Mouse (Mus musculus) liver, adult 2 months (tissue): ENCODE measurements around the gene Pcgf5. TPM values are rescaled to one million over a fixed set of nuclear protein-coding genes. Genes with fewer than 3 reads are reported as not detected.

Source experiments
- DNase-seq: peaks from one replicate; pipeline ENCODE4 v3.0.0-alpha.2; 2011; ENCODE audit warnings: low read depth, low spot score; ENCODE audit errors: extremely low read depth
- H3K27ac ChIP-seq: fragments of 200-500 bp; replicated peaks from 2 replicates; pipeline ENCODE4 v1.5.1; 2012; ENCODE audit warnings: low read depth, mild to moderate bottlenecking, control low read depth, inconsistent platforms, low read length; ENCODE audit not compliant: insufficient read depth
- H3K27me3 ChIP-seq: fragments of 200-500 bp; 2 replicates; pipeline ENCODE4 v1.6.1; 2012; ENCODE audit warnings: mild to moderate bottlenecking, moderate library complexity, low read length, inconsistent platforms; ENCODE audit not compliant: control insufficient read depth, insufficient read depth
- H3K36me3 ChIP-seq: fragments of 200-500 bp; 2 replicates; pipeline ENCODE4 v1.6.1; 2012; ENCODE audit warnings: low read length, inconsistent platforms; ENCODE audit not compliant: control insufficient read depth, insufficient read depth
- H3K4me1 ChIP-seq: fragments of 200-500 bp; 2 replicates; pipeline ENCODE4 v1.6.1; 2011; ENCODE audit warnings: low read length; ENCODE audit not compliant: control insufficient read depth, insufficient read depth
- H3K4me3 ChIP-seq: fragments of 200-500 bp; 2 replicates; pipeline ENCODE4 v1.5.1; 2011; ENCODE audit warnings: low read depth, mild to moderate bottlenecking, control low read depth, low read length, moderate library complexity; ENCODE audit not compliant: insufficient read depth
- H3K79me2 ChIP-seq: fragments of 200-500 bp; 2 replicates; pipeline ENCODE4 v1.6.1; 2012; ENCODE audit warnings: inconsistent platforms, mild to moderate bottlenecking, low read length, moderate library complexity; ENCODE audit not compliant: control insufficient read depth, insufficient read depth
- H3K9ac ChIP-seq: fragments of 200-500 bp; 2 replicates; pipeline ENCODE4 v1.6.1; 2012; ENCODE audit warnings: low read depth, mild to moderate bottlenecking, control low read depth, inconsistent platforms, low read length
- CTCF ChIP-seq: fragments of 200-500 bp; IDR thresholded peaks from 2 replicates; pipeline ENCODE4 v1.5.1; 2011; ENCODE audit warnings: low read depth, low read length, control low read depth
- POLR2A ChIP-seq: fragments of 200-500 bp; IDR thresholded peaks from 2 replicates; pipeline ENCODE4 v1.6.1; 2011; ENCODE audit warnings: low read length, control low read depth; ENCODE audit not compliant: insufficient read depth; ENCODE audit errors: extremely low read depth
- WGBS: fragments of 180-500 bp; shearing (Covaris S2); methylation state at CpG from one replicate; pipeline ENCODE4 v1.1.7; 2018; 5-methylcytosine and 5-hydroxymethylcytosine counted together
- polyA plus RNA-seq: library from polyadenylated mRNA; depleted of rRNA; stranded (reverse); fragments of >200 nt; gene quantifications from 2 replicates; pipeline ENCODE4 v1.2.3, GENCODE M21; 2012
- total RNA-seq: library from RNA; depleted of rRNA; stranded (reverse); fragments of >200 nt; gene quantifications from 2 replicates; pipeline ENCODE4 v1.2.3, GENCODE M21; 2014

Gene Pcgf5
- total and polyA plus RNA-seq, 2 experiments: 3.9 to 14.2 TPM

GRCm38 (mm10) chr19:36476596-36476995, 128.5 kb downstream of the Pcgf5 start:
- Histone ChIP-seq H3K4me1 (peaks cover 5% of the 10 kb centered on the region), H3K27me3 (no peaks in the 10 kb centered on the region), H3K4me3 (no peak overlapping the region), H3K79me2 (no peaks in the 10 kb centered on the region), H3K9ac (no peak overlapping the region), H3K36me3 (no peaks in the 10 kb centered on the region), H3K27ac (peak overlapping the region; percentile 10; the same call in 1 of the 2 replicates)
- TF ChIP-seq POLR2A: no peak
- no peak for TF ChIP-seq CTCF
- WGBS: 31% methylated on average over 4 of the region's 4 CpGs
- DNase-seq: peak; percentile 96

DNA sequence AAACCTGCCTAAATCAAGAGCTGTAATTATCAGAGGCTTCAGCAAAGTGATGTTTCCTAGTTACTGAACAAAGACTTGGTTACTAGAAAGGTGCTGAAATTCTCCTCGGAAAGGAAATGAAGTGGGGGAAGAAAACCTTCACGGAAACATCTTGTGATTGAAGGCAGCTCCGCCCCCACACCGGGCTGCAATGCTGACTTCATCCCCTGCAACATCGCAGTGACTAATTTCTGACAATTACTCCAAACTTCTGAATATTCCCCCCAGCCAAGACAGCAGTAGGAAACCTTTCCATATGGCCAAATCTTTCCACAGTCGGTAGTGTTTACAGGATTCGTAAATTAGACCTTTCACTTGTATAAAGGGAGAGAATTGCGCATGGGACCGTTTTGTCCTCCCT, 129.0 kb downstream of the Pcgf5 start:
- H3K36me3 ChIP-seq: no peaks in the 10 kb centered on the region
- no peak overlapping the region for H3K9ac ChIP-seq
- DNase-seq: no peak
- no peak overlapping the region for H3K4me3 ChIP-seq
- 57% methylated on average over 9 of the region's 9 CpGs for WGBS
- H3K79me2 ChIP-seq: no peaks in the 10 kb centered on the region
- no peak overlapping the region for H3K27ac ChIP-seq
- TF ChIP-seq POLR2A (no peak), CTCF (no peak)
- no peaks in the 10 kb centered on the region for H3K27me3 ChIP-seq
- H3K4me1 ChIP-seq: peaks cover 5% of the 10 kb centered on the region

- peaks cover 5% of the 10 kb centered on the region for H3K4me1 ChIP-seq
- H3K27me3 ChIP-seq: no peaks in the 10 kb centered on the region
- TF ChIP-seq CTCF: no peak
- TF ChIP-seq POLR2A: no peak
- no peaks in the 10 kb centered on the region for H3K79me2 ChIP-seq
- H3K27ac ChIP-seq: no peak overlapping the region
- no peak overlapping the region for H3K4me3 ChIP-seq
- no peak overlapping the region for H3K9ac ChIP-seq
- H3K36me3 ChIP-seq: no peaks in the 10 kb centered on the region
- no peak for DNase-seq
- WGBS: 80% methylated on average over 5 of the region's 5 CpGs
These were observed 129.6 kb downstream of the Pcgf5 start for GRCm38 (mm10) chr19:36477684-36478083.

- H3K36me3 ChIP-seq: no peaks in the 10 kb centered on the region
- no peak for DNase-seq
- no peaks in the 10 kb centered on the region for H3K79me2 ChIP-seq
- WGBS: 86% methylated on average over 6 of the region's 6 CpGs
- H3K4me1 ChIP-seq: no peaks in the 10 kb centered on the region
- no peak for TF ChIP-seq POLR2A
- no peak for TF ChIP-seq CTCF
- H3K4me3 ChIP-seq: no peak overlapping the region
- no peak overlapping the region for H3K9ac ChIP-seq
- H3K27ac ChIP-seq: no peak overlapping the region
- H3K27me3 ChIP-seq: 0 out of 2 replicates have a peak, but pooled peaks cover 2% of the 10 kb centered on the region
These were observed 142.8 kb downstream of the Pcgf5 start for GRCm38 (mm10) chr19:36490911-36491310.

DNA sequence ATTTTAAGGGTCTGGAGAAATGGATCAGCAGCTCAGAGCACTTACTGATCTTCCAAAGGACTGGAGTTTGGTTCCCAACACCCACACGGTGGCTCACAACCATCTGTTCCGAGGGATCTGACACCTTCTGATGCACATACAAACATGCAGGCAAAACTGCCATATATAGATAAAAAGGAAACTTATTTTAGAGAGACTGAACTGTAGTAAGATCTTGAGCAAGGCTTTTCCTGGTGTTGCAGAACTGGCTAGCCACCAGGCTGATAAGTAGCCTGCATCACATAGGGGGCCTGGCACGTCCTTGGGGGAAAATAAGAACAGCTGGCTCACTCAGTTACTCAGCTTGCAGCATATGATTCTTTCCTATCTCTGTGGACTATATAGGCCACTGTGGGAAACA, 147.4 kb downstream of the Pcgf5 start:
- WGBS: 70% methylated on average over 3 of the region's 3 CpGs
- no peak for TF ChIP-seq CTCF
- Histone ChIP-seq H3K9ac (no peak overlapping the region), H3K4me3 (no peak overlapping the region), H3K4me1 (no peaks in the 10 kb centered on the region), H3K27ac (no peak overlapping the region), H3K27me3 (0 out of 2 replicates have a peak, but pooled peaks cover 2% of the 10 kb centered on the region), H3K36me3 (no peaks in the 10 kb centered on the region), H3K79me2 (no peaks in the 10 kb centered on the region)
- no peak for DNase-seq

DNA sequence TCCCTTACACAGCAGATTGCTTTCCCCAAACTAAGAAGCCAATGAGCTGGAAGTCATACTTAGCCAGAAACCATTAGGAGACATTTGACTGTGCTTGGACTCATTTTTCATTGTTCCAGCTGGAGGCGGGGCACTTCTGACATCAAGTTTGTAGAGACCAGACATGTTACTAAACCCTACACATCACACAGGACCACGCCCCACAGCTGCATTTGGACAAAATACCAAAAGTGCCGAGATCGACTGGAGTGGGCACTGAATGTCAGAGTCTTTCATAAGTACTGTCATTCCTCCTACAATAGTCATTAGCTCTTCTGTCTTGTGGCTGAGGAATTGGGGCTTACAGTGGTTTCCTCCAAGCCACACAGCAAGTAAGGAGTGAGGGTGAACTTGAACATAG, 148.4 kb downstream of the Pcgf5 start:
- Histone ChIP-seq H3K4me3 (no peak overlapping the region), H3K9ac (no peak overlapping the region), H3K79me2 (no peaks in the 10 kb centered on the region), H3K27ac (no peak overlapping the region), H3K4me1 (no peaks in the 10 kb centered on the region), H3K36me3 (no peaks in the 10 kb centered on the region), H3K27me3 (0 out of 2 replicates have a peak, but pooled peaks cover 2% of the 10 kb centered on the region)
- WGBS: 85% methylated on average over 4 of the region's 4 CpGs
- DNase-seq: no peak
- no peak for TF ChIP-seq POLR2A
- TF ChIP-seq CTCF: no peak

GRCm38 (mm10) chr19:36497067-36497466, 149.0 kb downstream of the Pcgf5 start:
- TF ChIP-seq POLR2A (no peak), CTCF (no peak)
- no peak for DNase-seq
- Histone ChIP-seq H3K27me3 (0 out of 2 replicates have a peak, but pooled peaks cover 2% of the 10 kb centered on the region), H3K9ac (no peak overlapping the region), H3K79me2 (no peaks in the 10 kb centered on the region), H3K27ac (no peak overlapping the region), H3K4me3 (no peak overlapping the region), H3K36me3 (no peaks in the 10 kb centered on the region), H3K4me1 (no peaks in the 10 kb centered on the region)
- WGBS: 85% methylated on average over 4 of the region's 4 CpGs
